Mouse (Mus musculus) embryonic fibroblast, embryonic 13.5 days (primary cell): ENCODE measurements around the gene Bbof1.

Experiments used
- CTCF ChIP-seq: IDR thresholded peaks from 2 replicates; pipeline ENCODE4 v1.5.1; 2011; ENCODE audit warnings: mild to moderate bottlenecking, control low read depth, low read length, moderate library complexity, borderline replicate concordance; ENCODE audit not compliant: insufficient read depth
- POLR2A ChIP-seq: IDR thresholded peaks from 2 replicates; pipeline ENCODE4 v1.6.1; 2011; ENCODE audit warnings: low read depth, mild to moderate bottlenecking, control low read depth, low read length, moderate library complexity

DNA sequence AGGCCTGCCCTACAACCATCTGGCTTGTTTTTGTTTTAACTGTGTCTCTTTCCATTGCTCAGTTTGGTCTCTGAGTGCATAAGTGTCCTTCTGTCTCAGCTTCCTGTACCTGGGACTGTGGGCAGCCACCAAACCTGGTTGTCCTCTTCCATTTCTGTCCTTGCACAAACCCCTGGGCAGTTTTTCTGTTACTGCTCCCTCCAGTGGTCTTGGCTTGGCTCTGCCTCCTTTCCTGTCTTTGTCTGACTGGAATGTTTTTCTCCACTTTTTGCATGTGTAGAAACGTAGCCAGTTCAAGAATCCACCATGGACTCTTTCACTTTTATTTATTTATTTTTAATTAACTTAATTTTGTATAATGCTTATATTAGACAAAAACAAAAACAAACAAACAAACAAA is 51.0 kb downstream of the Bbof1 start:
- TF ChIP-seq POLR2A (no peak), CTCF (no peak)
